Mouse (Mus musculus) brain, adult 2 months (tissue): ENCODE measurements at regions not wholly inside any gene's neighbourhood (a gene's known extent, or its start where the extent isn't known, plus 50 kb on each side); places are given as distances from the start of the nearest gene placed in this dataset.

Experiments used
- DNase-seq: peaks from one replicate; pipeline ENCODE4 v3.0.0; 2011; ENCODE audit warnings: low read depth, low spot score

GRCm38 (mm10) chr13:68372631-68373030 lies 209.3 kb downstream of the Mtrr start:
- DNase-seq = peak; percentile 28
